Mouse (Mus musculus) urinary bladder, adult 2 months (tissue): ENCODE results near the gene Cd69. TPM values are rescaled to one million over a fixed set of nuclear protein-coding genes. Genes with fewer than 3 reads are reported as not detected.

ENCODE experiments used
- DNase-seq: peaks from one replicate; pipeline ENCODE4 v3.0.0; 2022; ENCODE audit warnings: low spot score
- polyA plus RNA-seq: library from polyadenylated mRNA; depleted of rRNA; stranded (reverse); fragments of >200 nt; gene quantifications from 2 replicates; pipeline ENCODE4 v1.2.3, GENCODE M21; 2012; rRNA removed

Gene Cd69
- 0.32 and 0.49 TPM in 2 replicates for polyA plus RNA-seq

GRCm38 (mm10) chr6:129275220-129275619 lies at the start of gene Cd69:
Cd69 (minus strand) TSS chr6:129275436.
- no peak for DNase-seq

GRCm38 (mm10) chr6:129319331-129319730 lies 44.1 kb upstream of the Cd69 start:
- no peak for DNase-seq

- DNase-seq, result no peak
Measured at GRCm38 (mm10) chr6:129318395-129318794, 43.2 kb upstream of the Cd69 start.

- no peak for DNase-seq
Measured at GRCm38 (mm10) chr6:129316463-129316862, 41.2 kb upstream of the Cd69 start.

- no peak for DNase-seq
Measured at GRCm38 (mm10) chr6:129315698-129316097, 40.5 kb upstream of the Cd69 start.

- no peak for DNase-seq
Measured at GRCm38 (mm10) chr6:129314655-129315168, 39.5 kb upstream of the Cd69 start.

GRCm38 (mm10) chr6:129312499-129312898 lies 37.3 kb upstream of the Cd69 start:
- DNase-seq, result no peak

GRCm38 (mm10) chr6:129304180-129304579 lies 28.9 kb upstream of the Cd69 start:
- no peak for DNase-seq

GRCm38 (mm10) chr6:129288708-129289107 lies 13.5 kb upstream of the Cd69 start:
- DNase-seq, result no peak

GRCm38 (mm10) chr6:129284384-129285104 lies 9.3 kb upstream of the Cd69 start:
- no peak for DNase-seq

- no peak for DNase-seq
Measured at GRCm38 (mm10) chr6:129283271-129283670, 8.0 kb upstream of the Cd69 start.

- DNase-seq, result no peak
Measured at GRCm38 (mm10) chr6:129276483-129276882, 1.2 kb upstream of the Cd69 start.

- no peak for DNase-seq
Measured at GRCm38 (mm10) chr6:129275624-129276203, 478 bp upstream of the Cd69 start.

- DNase-seq, result no peak
Measured at GRCm38 (mm10) chr6:129274476-129274875, 760 bp downstream of the Cd69 start.

- no peak for DNase-seq
Measured at GRCm38 (mm10) chr6:129273662-129274061, 1.6 kb downstream of the Cd69 start.

- no peak for DNase-seq
Measured at GRCm38 (mm10) chr6:129266438-129267022, 8.7 kb downstream of the Cd69 start.

- no peak for DNase-seq
Measured at GRCm38 (mm10) chr6:129265821-129266220, 9.4 kb downstream of the Cd69 start.

GRCm38 (mm10) chr6:129260940-129261339 lies 14.3 kb downstream of the Cd69 start:
- no peak for DNase-seq

GRCm38 (mm10) chr6:129260034-129260433 lies 15.2 kb downstream of the Cd69 start:
- DNase-seq, result no peak

GRCm38 (mm10) chr6:129256018-129256417 lies 19.2 kb downstream of the Cd69 start:
- DNase-seq, result no peak

- no peak for DNase-seq
Measured at GRCm38 (mm10) chr6:129254949-129255602, 20.2 kb downstream of the Cd69 start.

GRCm38 (mm10) chr6:129254314-129254713 lies 20.9 kb downstream of the Cd69 start:
- DNase-seq, result no peak
